Mouse (Mus musculus) frontal cortex, postnatal 36 days (tissue): ENCODE results near the gene Wbp1l.

Source experiments
- DNase-seq, 2 experiments: peaks; one replicate each; pipeline ENCODE4 v3.0.0; 2022; ENCODE audit warnings: low spot score in 2 of 2

The Wbp1l gene

DNA sequence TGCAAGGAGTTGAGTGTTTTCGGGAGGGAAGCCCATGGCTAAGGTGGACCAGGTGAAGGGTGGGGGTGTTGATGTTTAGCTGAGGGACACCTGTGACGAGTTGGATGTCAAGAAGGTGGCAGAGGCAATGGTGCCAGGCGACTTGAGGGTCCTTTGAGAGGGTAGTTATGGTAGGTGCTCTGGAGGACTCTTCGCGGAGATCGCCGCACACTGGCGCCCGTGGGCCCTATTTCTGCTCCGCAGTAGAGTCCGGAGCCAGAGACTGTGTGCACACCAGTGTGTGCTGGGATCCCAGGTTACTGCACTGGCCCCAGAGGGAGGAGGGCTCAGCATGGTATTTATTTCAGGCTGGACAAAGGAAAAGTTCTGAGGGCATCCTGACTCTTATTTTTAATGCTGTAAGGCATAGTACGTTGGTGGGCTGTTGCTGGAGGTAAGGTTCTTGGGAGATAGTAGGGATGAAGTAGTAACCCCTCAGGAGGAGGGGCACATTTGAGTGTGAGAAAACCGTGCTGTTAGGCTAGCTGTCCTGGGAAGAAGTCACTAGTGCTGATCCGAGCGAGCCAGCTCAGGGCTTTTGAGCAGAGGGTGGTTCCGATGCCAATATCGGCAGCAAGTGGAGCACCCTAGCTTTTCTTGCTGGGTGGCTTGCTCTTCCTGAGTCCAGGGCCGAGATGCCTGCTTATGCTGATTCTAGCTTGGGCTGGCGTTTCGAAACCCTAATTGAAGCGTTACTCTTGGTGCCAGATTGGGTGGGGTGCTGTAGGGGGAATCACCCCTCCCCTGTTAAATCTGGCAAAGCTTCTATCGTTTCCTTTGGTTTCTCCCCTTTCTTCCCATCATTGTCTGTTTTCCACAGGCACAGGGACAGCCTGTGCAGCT, 732 bp downstream of the Wbp1l start:
- peak in 1 of 2 experiments; percentile 14 for DNase-seq

DNA sequence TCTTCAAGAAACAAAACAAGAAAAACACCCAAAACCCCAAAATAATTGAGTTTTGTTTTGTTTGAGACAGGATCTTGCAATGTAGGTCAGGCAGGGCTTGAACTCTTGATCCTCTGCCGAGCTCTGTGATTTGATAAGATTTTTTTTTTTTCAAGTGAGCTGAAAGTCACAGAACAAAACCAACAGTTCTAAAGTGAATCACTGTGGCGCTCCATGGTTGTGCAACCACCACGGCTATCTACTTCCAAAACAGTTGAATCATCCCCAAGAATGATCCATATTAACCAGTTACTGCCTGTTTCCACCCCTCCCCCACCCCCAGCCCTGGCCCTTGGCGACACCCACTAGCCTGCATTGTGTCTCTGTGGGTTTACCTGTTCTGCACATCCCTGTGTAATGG, 1.5 kb downstream of the Wbp1l start:
- DNase-seq, result no peak

DNA sequence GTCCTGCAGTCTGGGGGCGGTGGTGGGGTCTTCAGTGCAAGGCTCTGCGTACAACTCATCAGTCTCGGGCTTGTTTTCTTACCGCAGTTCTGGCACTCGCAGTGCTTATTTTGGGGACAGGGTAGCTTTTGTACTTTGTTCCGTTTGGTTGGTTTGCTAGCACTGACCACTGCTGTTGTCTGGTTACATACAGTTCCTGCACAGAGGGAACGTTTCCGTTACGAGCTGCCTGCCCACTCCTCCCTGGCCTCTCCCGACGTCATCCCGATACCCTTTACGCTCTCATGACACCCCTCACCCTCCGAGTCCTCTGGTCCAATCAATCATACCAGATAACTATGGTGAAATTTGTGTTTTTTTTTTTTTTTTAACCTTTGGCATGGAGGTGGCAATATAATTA, 2.6 kb downstream of the Wbp1l start:
- no peak for DNase-seq

DNA sequence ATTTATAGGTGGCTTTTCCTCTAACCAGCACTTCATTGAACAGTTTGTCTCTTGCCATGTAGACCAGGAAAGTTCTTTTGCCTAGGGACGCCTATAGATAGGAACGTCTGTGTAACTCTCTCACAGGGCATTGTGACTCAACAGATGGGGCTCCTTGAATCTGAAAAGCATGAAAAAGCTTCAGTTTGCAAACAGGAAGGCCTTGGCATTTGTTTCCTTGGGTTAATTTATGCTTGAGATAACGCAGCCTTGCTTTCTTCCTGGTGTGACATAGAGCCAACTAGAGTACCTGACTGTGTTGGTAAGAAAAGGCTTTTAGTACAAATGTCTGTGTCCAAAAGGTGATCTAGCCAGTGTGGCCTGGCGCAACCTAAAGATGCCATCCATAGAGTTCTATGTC, 3.5 kb downstream of the Wbp1l start:
- no peak for DNase-seq

DNA sequence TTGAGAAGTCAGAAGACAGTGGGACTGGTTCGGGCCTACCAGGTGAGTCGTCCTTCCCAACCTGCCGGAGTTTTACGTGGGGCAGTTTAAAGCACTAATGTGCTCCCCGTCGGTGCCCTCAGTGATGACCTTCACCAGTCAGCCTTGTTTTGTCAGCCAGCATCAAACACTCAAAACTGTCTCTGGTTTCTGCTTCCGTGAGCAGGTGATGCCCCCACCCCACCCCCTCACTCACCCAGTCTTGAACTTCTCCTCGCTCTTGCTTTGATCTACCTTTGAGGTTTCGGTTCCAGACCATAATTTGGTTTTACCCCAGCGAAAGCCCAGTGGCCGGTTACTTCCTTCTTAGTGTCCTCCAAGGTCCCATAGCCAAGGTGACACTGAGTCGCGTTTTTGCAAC, 7.8 kb downstream of the Wbp1l start:
- DNase-seq, result no peak

DNA sequence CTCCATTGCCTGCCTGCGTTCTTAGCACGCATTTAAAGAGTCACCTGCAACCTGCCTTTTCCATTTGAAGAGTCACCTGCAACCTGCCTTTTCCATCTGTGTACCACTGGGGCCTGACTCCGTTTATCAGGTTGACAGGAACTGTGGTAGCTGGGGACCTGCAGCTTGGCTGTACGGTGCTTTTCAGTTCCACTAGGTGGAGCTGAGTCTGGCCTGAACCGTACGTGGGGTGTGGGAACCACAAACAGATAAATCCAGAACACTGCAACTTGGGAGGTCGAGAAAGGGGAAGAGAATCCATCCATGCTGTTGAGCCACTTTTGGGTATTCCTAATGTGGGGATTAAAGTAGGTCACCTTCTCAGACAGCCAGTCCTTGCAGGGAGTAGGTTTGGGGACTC, 8.5 kb downstream of the Wbp1l start:
- DNase-seq, result peak in 1 of 2 experiments; percentile 31

DNA sequence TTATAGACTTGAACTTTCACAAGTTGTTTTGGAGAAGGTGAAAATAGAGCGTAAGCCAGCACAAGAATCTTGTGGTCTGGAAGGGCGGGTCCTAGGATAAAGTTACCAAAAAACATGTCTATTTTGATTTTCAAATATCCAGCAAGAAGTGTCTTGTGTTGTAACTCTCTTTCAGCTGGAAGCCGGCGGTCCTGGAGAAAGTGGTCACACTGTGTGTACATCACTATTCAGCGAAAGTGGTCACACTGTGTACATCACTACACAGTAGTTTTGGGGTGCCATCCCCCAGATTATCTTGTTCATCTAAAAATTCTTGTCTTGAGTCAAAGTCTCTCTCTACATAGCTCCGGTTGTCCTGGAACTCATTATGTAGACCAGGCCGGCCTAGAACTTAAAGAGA, 9.3 kb downstream of the Wbp1l start:
- no peak for DNase-seq

DNA sequence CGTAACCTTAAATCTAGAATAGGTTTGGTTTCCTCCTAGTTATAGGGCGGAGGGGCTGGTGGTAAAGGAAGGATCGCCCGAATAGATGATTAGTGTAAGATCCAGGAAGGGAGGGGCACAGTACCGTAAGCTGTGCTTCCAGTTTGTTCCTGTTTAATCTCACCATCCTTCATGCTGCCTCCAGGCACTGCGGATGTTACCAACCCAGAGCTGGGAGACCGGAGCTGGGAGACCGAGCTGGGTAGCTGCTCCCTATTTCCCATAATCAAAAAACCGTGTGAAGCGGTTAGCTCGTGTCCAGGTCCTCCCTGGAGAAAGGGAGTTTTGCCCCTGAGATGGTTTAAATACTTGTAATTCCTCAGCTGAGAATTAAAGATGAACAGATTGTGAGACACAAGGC, 17.5 kb downstream of the Wbp1l start:
- DNase-seq, result no peak

DNA sequence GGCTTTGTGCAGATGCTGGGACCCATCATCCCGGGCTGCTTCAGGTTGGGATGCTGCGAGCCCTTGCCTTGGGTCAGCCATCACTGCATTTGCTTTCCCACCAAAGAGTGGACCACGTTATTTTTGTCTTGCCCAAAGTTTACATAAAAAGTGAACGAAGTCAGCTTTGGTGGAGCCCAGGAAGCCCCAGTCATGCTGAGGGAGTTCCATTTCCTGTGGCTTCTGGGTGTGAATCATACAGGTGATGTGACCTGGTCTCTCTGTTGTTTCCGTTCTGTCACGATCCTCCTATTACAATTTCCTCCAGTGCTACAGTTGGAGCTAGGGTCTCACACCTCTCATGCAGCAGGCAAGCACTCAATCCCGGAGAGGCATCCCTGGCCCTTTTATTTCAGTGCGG, 18.5 kb downstream of the Wbp1l start:
- DNase-seq, result no peak

DNA sequence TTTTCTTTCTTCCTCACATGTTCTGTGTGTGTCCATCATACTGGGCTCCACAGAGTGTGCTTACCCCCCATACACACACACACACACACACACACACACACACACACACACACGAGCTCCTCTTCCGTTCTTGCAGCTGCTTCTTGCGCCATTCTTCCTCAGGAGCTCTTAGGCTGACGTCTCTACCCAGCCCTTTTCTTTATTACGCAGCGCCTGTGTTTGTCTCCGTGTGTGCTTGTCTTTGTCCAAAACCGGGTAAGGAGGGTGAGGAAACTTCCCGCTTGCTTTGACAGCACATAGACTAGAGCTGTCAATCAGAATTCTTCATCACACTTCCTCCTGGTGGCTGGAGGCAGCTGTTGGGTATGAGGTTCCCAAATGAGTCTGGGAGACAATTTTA, 19.4 kb downstream of the Wbp1l start:
- no peak for DNase-seq

DNA sequence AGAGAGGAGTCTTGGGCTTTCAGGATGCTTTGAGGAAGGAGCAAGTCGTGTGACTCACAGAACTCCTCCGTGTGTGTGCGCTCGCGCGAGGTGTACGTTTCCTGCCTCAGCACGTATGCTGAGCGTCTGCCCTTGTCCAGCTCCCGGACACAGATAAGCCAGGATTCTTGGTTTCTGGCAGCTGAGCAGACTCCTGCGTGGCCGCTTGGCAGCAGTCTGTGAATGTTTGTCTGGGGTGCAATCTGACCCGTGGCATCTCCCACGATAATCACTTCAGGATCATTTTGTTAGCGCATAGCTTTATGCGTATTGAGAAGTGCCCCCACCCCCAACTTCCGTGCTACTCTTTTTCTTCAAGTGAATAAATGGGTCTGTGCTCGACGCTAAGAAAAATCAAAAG, 20.1 kb downstream of the Wbp1l start:
- DNase-seq, result no peak

DNA sequence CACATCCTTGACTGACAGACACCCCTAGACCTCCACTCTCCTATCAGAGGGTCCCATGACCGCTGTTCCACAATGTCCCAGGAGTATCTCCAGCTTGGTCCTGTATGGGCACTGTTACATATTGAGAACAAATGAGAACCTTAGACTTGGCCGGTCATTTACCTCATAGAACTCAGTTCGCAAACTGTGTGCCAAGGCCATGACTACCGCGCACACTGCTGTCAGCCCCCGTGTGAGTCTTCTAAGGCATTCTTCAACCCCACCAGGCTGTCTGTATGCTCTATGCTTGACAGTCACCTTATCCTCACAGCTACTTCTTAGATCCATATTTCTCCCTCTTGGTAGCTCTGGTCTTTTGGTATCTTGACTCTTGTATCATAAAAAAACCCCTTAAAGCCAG, 20.6 kb downstream of the Wbp1l start:
- no peak for DNase-seq

DNA sequence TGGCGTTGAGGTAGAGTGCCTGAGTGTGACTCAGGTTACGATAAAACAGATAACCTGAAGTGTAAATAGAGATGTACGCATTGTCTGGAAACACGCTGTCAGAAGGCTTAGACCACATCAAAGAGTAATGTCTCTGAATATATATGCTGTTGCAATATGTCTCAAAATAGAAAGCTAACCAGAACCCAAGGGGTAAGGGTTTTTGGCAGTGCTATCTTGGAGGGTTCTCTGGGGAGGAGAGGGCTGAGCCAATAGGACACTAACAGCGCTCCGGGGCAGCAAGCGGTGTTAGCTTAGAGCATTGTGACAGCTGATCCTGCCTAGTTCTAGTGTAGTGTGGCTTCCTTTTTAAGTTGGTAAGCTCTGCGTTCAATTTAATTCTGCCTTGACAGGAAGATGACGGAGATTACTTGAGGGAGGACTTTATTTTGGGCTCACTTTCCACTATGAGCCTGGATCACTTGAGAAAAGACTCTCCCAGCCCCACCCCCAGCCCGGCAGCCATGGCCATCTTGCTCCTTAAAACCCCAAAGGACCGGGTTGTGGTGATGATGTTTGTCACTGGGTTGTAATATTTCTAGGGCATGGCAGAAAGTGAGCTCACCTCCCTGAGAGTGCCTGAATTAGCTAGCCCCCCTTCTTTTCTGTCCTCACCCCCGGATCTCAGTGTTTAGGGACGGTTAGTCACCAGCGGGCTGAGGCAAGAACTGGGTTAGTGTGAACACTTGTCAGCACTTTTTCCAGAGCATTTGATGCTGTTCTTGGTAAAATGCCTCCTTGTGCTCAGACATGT, 21.3 kb downstream of the Wbp1l start:
- DNase-seq, result peak; percentile 62 to 73

DNA sequence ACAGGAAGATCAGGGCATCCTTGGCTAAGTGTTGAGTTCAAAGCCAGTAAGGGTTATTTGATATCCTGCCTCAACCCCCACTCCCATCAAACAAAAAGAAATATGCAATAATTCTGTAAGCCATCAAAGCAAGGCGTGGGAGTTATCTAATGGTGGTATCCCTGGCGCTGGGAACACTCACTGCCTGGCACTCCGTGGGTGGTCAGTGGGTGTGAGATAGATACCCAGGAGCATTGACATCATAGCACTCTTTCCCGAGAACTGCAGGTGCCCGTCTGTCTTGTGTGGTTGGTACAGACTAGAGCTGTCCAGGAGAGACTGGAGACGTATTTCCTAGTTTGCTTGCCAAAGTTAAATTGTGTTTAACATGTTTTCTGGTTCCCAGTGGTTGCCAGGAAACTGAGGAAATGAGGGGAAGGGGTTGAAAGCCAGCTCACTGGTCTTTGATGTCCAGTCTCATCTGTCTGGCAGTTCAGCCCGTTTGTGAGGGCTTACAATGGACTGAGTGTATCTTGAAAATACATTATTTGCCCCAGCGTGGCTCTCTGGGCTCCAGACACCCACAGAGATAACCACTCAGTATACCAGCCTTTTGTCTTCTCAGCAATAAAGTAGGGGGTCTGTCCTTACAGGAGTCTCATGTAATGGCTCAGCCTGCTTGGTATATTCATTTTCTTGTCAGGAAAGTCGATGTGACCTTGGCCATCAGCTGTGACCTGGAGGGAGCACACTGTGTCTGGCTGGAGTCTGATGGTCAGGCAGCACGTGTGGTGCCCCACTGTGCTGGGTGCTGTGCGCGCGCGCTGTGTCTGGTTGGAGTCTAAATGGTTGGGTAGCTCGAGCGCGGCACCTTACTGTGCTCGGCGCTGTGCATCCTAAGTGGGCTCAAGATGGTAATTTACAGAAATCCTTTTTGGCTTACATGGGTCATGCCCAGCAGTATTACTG, 22.6 kb downstream of the Wbp1l start:
- DNase-seq, result no peak

DNA sequence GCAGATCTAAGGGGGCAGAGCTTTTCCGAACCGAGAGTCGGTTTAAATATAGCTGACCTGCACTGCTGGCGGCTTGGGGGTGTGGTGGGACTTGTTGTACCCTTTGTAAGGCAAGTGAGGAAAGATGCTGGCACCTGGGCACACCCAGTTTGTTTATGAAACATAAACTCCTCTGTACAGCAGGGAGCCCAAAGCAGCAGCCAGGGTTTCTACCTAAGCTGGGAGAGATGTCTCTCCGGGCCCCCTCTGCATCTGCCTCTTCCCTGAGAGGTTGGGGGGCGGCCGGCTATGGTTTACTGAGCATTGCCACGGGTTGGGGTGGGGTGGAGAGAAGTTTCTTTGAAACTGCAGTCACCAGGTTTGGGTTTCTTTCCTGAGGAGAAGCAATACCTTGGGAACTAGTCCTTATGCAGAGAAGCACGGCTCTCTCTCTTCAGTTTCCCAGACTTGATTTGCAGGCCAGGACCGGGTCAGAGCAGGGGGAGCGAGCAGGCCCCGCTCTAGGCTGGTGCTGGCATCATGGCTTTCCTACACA, 23.8 kb downstream of the Wbp1l start:
- DNase-seq, result no peak

DNA sequence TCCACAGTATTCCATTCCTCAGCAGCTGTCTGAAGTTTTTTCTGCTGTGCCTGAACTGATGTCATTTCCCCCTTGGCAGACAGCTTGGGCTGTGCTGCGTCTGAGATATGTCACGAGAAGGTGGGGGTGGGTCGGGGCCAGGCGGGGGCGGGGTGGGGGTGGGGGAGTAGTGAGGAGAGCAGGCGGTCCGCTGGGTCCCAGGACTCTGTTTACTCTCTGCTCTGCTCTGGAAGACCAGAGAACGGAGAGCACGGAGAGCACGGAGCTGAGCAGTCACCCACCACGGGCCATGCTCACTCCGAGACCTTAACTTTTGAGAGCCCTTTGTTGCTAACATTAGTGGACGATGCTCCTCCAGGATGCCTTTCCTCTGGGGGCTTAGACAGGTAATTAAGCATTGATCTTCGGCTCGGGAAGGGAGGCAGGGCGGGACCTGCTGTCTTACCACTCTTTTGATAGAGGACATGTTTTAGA, 24.3 kb downstream of the Wbp1l start:
- no peak for DNase-seq

DNA sequence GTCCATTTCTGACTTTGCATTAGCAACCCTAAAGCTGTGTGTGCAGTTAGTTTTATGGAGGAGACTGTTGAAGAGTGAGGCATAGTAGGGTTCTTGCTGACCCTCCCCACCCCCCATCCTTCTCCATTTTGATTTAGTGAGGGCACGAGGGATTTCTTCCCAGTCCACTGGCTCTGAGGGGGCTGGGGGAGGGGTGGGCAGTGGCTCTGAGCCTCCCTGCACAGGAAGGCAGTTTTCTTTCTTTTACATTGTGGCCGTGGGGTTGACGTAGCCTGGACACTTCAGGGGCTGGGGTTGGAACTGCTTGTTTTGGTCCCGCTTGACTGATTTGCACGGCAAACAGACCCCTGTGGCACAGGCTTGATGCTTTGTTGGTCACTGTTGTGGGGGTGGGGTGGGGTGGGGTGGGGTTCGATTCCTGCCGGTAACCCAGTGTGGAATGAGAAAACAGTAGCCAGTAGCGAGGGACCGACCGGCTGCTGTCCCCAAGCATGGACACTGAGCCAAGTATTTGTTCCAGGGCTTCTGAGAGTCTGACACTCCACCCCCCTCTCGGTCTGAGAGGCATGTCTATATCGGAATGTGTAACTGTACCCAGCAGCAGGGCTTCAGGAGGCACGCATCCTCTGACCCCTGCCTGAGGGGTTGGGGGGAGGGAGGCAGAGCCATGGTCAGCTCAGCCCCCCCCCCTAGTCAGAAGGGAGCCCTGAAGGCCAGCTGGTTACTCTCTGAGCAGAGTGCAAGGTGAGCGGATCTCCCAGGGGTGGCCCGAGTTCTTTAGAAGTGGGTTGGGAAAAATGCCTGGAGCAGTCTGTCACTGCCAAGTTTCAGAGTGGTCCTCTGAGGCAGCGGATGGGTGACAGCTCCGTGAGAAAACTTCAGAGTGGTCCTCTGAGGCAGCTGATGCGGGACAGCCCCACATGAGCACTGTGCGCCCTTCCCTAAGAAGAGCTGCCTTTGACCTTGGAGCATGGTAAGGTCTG, 25.2 kb downstream of the Wbp1l start:
- no peak for DNase-seq

DNA sequence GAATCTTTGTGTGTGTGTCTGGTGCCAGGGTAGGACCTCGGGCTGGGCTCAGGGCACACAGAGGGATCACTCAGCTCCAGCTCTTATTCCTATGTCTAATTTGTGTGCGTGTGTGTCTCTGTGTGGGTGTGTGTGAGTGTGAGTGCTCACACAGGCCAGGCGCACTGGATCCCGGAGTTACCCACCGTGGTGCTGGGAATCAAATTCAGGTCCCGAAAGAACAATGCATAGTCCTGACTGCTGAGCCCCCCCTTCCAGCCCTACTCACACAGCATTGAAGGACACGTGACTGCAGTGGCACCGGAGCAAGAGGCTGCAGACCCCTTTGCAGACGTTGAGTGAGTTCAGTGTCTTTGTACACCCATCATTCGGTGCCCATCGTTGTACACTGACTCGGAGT, 26.1 kb downstream of the Wbp1l start:
- no peak for DNase-seq

DNA sequence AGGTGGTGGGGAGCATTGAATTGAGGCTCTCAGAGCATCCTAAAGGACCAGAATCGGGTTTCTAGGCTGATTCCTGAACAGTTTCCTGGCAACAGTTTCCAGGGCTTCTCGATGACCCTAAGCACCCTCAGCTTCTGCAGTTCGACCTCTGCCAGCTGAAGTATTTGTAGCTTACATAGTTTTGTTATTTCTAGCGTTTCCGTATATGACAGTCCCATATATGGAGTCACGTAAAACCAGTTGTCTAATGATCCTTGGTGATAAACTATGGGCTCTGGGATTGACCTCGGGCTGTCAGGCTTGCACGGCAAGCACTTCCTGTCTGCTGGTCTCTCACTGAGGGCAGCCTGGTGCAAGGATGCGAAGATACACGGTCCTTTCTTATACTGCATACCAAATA, 26.6 kb downstream of the Wbp1l start:
- DNase-seq, result no peak

DNA sequence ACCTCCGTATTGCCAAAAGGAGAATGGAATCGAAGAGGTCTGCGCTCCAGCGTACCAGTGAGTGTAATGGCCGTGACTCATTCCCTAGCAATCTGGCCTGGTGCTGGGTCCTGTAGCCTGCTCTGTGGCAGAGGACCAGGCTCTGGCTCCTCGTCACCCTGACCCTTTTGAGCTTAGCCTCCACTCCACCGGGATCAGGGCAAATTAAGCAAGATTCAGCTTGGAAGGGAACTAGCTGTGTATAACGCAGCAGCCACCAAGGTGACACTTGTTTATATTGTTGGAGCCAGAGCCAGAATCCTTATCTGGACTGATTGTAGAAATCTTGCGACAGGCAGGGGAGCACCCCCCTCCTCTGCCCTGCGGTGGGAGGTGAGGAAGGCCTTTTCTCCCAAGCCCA, 29.5 kb downstream of the Wbp1l start:
- no peak for DNase-seq
